25 mouse cellular contexts compared by ENCODE assay signal in genomic region chr14:79241057-79241570, GRCm38 (mm10). TPM values are rescaled to one million over a fixed set of nuclear protein-coding genes. Genes with fewer than 3 reads are reported as not detected.
DNase-seq lines count a peak whose midpoint lies in the region; ATAC-seq lines count a peak whose summit lies in the region.
"Had no signal": no experiment of that assay in that cellular context is flagged by ENCODE, and none has a peak within 500 bp of the region (broad histone marks: within the 10 kb centered on the region; RNA-seq: fewer than 3 reads in every experiment).

No protein-coding gene starts in this region.

- 50% methylated on average over 4 of the region's 4 CpGs for WGBS in heart, embryonic 13.5 days
- WGBS in limb, embryonic 11.5 days = 40% methylated on average over 4 of the region's 4 CpGs

- no peak overlapping the region for H3K9ac ChIP-seq in heart, embryonic 13.5 days
- no peak overlapping the region for H3K9ac ChIP-seq in limb, embryonic 11.5 days (ENCODE audit: low read length)
- H3K9ac ChIP-seq: embryonic facial prominence, embryonic 15.5 days; hindbrain, embryonic 15.5 days; limb, embryonic 13.5 days; liver, embryonic 15.5 days had no signal

- peaks cover 9% of the 10 kb centered on the region for H3K27me3 ChIP-seq in heart, embryonic 13.5 days (replicated peaks)
- H3K27me3 ChIP-seq in limb, embryonic 11.5 days (ENCODE audit: control insufficient read depth, insufficient read depth, low read length) = no peaks in the 10 kb centered on the region
- H3K27me3 ChIP-seq: embryonic facial prominence, embryonic 15.5 days; hindbrain, embryonic 15.5 days; limb, embryonic 13.5 days; liver, embryonic 15.5 days had no signal

- no peak for ATAC-seq in heart, embryonic 13.5 days (ENCODE audit: extremely low read depth, insufficient number of reproducible peaks, low FRiP score, low TSS enrichment)
- ATAC-seq in limb, embryonic 11.5 days (ENCODE audit: insufficient number of reproducible peaks, low FRiP score, low TSS enrichment, low read depth) = peak; percentile 74
- ATAC-seq in megakaryocyte, adult 5-6 weeks (ENCODE audit: poor library complexity, severe bottlenecking) = no peak
- ATAC-seq: intestine, embryonic 16.5 days had no signal

- H3K4me3 ChIP-seq in heart, embryonic 13.5 days = no peak overlapping the region
- no peak overlapping the region for H3K4me3 ChIP-seq in limb, embryonic 11.5 days (ENCODE audit: low read depth, low read length)
- H3K4me3 ChIP-seq: embryonic facial prominence, embryonic 15.5 days; forebrain, embryonic 10.5 days; hindbrain, embryonic 15.5 days; left cerebral cortex, adult 2 months; limb, embryonic 13.5 days; liver, embryonic 15.5 days had no signal

- H3K27ac ChIP-seq in heart, embryonic 13.5 days (replicated peaks) = peak overlapping the region; percentile 37; the same call in 1 of the 2 replicates
- no peak overlapping the region for H3K27ac ChIP-seq in limb, embryonic 11.5 days (replicated peaks; ENCODE audit: low read depth, low read length)
- H3K27ac ChIP-seq: embryonic facial prominence, embryonic 15.5 days; forebrain, embryonic 10.5 days; hindbrain, embryonic 15.5 days; left cerebral cortex, adult 2 months; limb, embryonic 13.5 days; liver, embryonic 15.5 days had no signal

- no peaks in the 10 kb centered on the region for H3K36me3 ChIP-seq in heart, embryonic 13.5 days
- H3K36me3 ChIP-seq in limb, embryonic 11.5 days (ENCODE audit: control insufficient read depth, insufficient read depth, low read length) = no peaks in the 10 kb centered on the region
- H3K36me3 ChIP-seq: embryonic facial prominence, embryonic 15.5 days; forebrain, embryonic 10.5 days; hindbrain, embryonic 15.5 days; limb, embryonic 13.5 days; liver, embryonic 15.5 days had no signal

- H3K4me2 ChIP-seq in heart, embryonic 13.5 days = no peak overlapping the region
- no peak overlapping the region for H3K4me2 ChIP-seq in limb, embryonic 11.5 days (ENCODE audit: low read depth, severe bottlenecking)
- H3K4me2 ChIP-seq: embryonic facial prominence, embryonic 15.5 days; hindbrain, embryonic 15.5 days; limb, embryonic 13.5 days; liver, embryonic 15.5 days; midbrain, embryonic 11.5 days had no signal

- 0 out of 2 replicates have a peak, but pooled peaks cover 4% of the 10 kb centered on the region for H3K9me3 ChIP-seq in heart, embryonic 13.5 days
- H3K9me3 ChIP-seq in limb, embryonic 11.5 days (ENCODE audit: control insufficient read depth, low read length) = no peaks in the 10 kb centered on the region
- H3K9me3 ChIP-seq: embryonic facial prominence, embryonic 15.5 days; hindbrain, embryonic 15.5 days; limb, embryonic 13.5 days; liver, embryonic 15.5 days had no signal

- no peak for DNase-seq in heart, postnatal 4 days
- peak; percentile 28 for DNase-seq in 416B (ENCODE audit: low read depth)
- DNase-seq in embryo, embryonic 11 days = peak; percentile 43
- DNase-seq in limb, embryonic 11.5 days (ENCODE audit: low spot score) = peak; percentile 52
- DNase-seq in T-cell, adult 2 months (ENCODE audit: low spot score) = no peak
- DNase-seq in thymus, postnatal 0 days (ENCODE audit: low spot score) = no peak
- DNase-seq: adrenal gland, adult 2 months; cerebellum, postnatal 10 days; gastrocnemius, postnatal 25 days; kidney, postnatal 14 days; lung, postnatal 36 days; thymus, adult 18-20 months had no signal

- H3K4me1 ChIP-seq in heart, embryonic 13.5 days = peaks cover 17% of the 10 kb centered on the region
- H3K4me1 ChIP-seq in limb, embryonic 11.5 days (ENCODE audit: control insufficient read depth, insufficient read depth, low read length) = no peaks in the 10 kb centered on the region
- H3K4me1 ChIP-seq: liver, embryonic 15.5 days had no signal

RNA-seq across cellular contexts. Expression of gene Zfp957, which starts 6.1 kb away (rescaled TPM):
- polyA plus RNA-seq in heart, embryonic 13.5 days (2015; fragmentation: Nextera tagmentation; extraction: Ambion mirVana) = not detected in 2 replicates
- not detected for total RNA-seq in heart, postnatal 4 days (2021)
- polyA plus RNA-seq in limb, embryonic 11.5 days (2014; fragmentation: Nextera tagmentation; extraction: Ambion mirVana) = not detected in 2 replicates
- total RNA-seq in megakaryocyte, adult 5-6 weeks (2015) = not detected in 2 replicates
- not detected in 2 replicates for total RNA-seq in megakaryocyte, adult 5-6 weeks (2017)
- not detected in 2 replicates for polyA plus RNA-seq in thymus, postnatal 0 days (2015; fragmentation: Nextera tagmentation; extraction: Ambion mirVana)
- total RNA-seq: adrenal gland, adult 2 months; ES-E14; gastrocnemius, postnatal 25 days; left cerebral cortex, adult 2 months had no signal
- polyA plus RNA-seq: adrenal gland, adult 2 months; embryonic facial prominence, embryonic 15.5 days; forebrain, embryonic 10.5 days; heart, postnatal 0 days; hindbrain, embryonic 15.5 days; intestine, embryonic 16.5 days; limb, embryonic 13.5 days; liver, embryonic 15.5 days; midbrain, embryonic 11.5 days; small intestine, adult 2 months had no signal

Comparison
In these comparisons a context has a peak if more than half of its experiments do, and no peak if none do; other contexts are left out.
1. DNase-seq: peak in 416B (single experiment), embryo, embryonic 11 days (single experiment) and limb, embryonic 11.5 days (single experiment); none in heart, postnatal 4 days (single experiment), T-cell, adult 2 months (single experiment) and thymus, postnatal 0 days (single experiment).